Mouse (Mus musculus) lung, embryonic 16.5 days (tissue): ENCODE results near the gene Cdipt. TPM values are rescaled to one million over a fixed set of nuclear protein-coding genes. Genes with fewer than 3 reads are reported as not detected.

Source experiments
- ATAC-seq: fragments of 200-750 bp; cut with Nextera tagmentation; 2 replicates; pipeline ENCODE4 v1.8.0; 2017; ENCODE audit warnings: low read depth, mild to moderate bottlenecking, moderate library complexity
- H3K27ac ChIP-seq: fragments of 300-500 bp; sonication (generic); 2 replicates; pipeline ENCODE4 v1.5.1; 2014; ENCODE audit warnings: mild to moderate bottlenecking, control low read depth, low read length
- H3K27me3 ChIP-seq: fragments of 300-500 bp; sonication (generic); 2 replicates; pipeline ENCODE4 v1.6.1; 2014; ENCODE audit warnings: low read depth, low read length, mixed read lengths; ENCODE audit not compliant: control insufficient read depth, insufficient read depth
- H3K36me3 ChIP-seq: fragments of 300-500 bp; sonication (generic); 2 replicates; pipeline ENCODE4 v1.6.1; 2014; ENCODE audit warnings: low read length; ENCODE audit not compliant: control insufficient read depth, insufficient read depth
- H3K4me1 ChIP-seq: fragments of 300-500 bp; sonication (generic); replicated peaks from 2 replicates; pipeline ENCODE4 v1.6.1; 2014; ENCODE audit warnings: low read length, mixed read lengths; ENCODE audit not compliant: control insufficient read depth, insufficient read depth
- H3K4me2 ChIP-seq: fragments of 300-500 bp; sonication (generic); 2 replicates; pipeline ENCODE4 v1.6.1; 2014; ENCODE audit warnings: low read depth, low read length, control low read depth
- H3K4me3 ChIP-seq: fragments of 300-500 bp; sonication (generic); 2 replicates; pipeline ENCODE4 v1.5.1; 2014; ENCODE audit warnings: mild to moderate bottlenecking, low read length, control low read depth
- H3K9ac ChIP-seq: fragments of 300-500 bp; sonication (generic); 2 replicates; pipeline ENCODE4 v1.6.1; 2014; ENCODE audit warnings: low read length, control low read depth
- H3K9me3 ChIP-seq: fragments of 300-500 bp; sonication (generic); 2 replicates; pipeline ENCODE4 v1.6.1; 2016; ENCODE audit warnings: low read length; ENCODE audit not compliant: control insufficient read depth
- WGBS: fragments of 180-500 bp; shearing (Covaris S2); extraction: QIAGEN DNeasy Blood & Tissue Kit; methylation state at CpG from one replicate; pipeline ENCODE4 v1.1.7; 2014; 5-methylcytosine and 5-hydroxymethylcytosine counted together
- polyA plus RNA-seq: library from polyadenylated mRNA; unstranded; fragments of >200 nt; fragmentation: Nextera tagmentation; extraction: Ambion mirVana; gene quantifications from 2 replicates; pipeline ENCODE4 v1.2.1, GENCODE M21; 2015

The Cdipt gene
- 119 and 122 TPM in 2 replicates for polyA plus RNA-seq

- no peak for ATAC-seq
- peak within 1 kb of the TSS; percentile 99 for H3K4me3 ChIP-seq
- peak within 1 kb of the TSS; percentile 98 for H3K27ac ChIP-seq
- peak within 1 kb of the TSS; percentile 68 for H3K4me2 ChIP-seq
- no peaks in the 10 kb centered on the region for H3K27me3 ChIP-seq
- H3K9ac ChIP-seq, result peak within 1 kb of the TSS; percentile 99
- H3K36me3 ChIP-seq, result peaks cover 9% of the 10 kb centered on the region
- WGBS, result 0% methylated on average over 1 of the region's 1 CpGs
- H3K9me3 ChIP-seq, result no peaks in the 10 kb centered on the region
- H3K4me1 ChIP-seq, result peaks cover 7% of the 10 kb centered on the region
Observed at GRCm38 (mm10) chr7:126975893-126975949, at the start of gene Cdipt. Gene Cdipt, plus strand, starts transcription at chr7:126975914.

GRCm38 (mm10) chr7:126926299-126926698 is 49.4 kb upstream of the Cdipt start:
- Histone ChIP-seq H3K27me3 (no peaks in the 10 kb centered on the region), H3K4me1 (peaks cover 7% of the 10 kb centered on the region), H3K4me2 (no peak overlapping the region), H3K9ac (no peak overlapping the region), H3K9me3 (no peaks in the 10 kb centered on the region), H3K36me3 (no peaks in the 10 kb centered on the region), H3K4me3 (no peak overlapping the region), H3K27ac (no peak overlapping the region)
- ATAC-seq, result no peak
- WGBS, result 21% methylated on average over 3 of the region's 3 CpGs

GRCm38 (mm10) chr7:126928384-126929037 is 47.2 kb upstream of the Cdipt start, which contains the start of gene Kctd13:
Gene Kctd13, plus strand, starts transcription at chr7:126928879.
- peak within 1 kb of the TSS; percentile 73 for H3K27ac ChIP-seq
- peak; percentile 99 for ATAC-seq
- H3K36me3 ChIP-seq, result no peaks in the 10 kb centered on the region
- peak within 1 kb of the TSS; percentile 87 for H3K9ac ChIP-seq
- H3K27me3 ChIP-seq, result no peaks in the 10 kb centered on the region
- 3% methylated on average over 53 of the region's 56 CpGs for WGBS
- peaks cover 7% of the 10 kb centered on the region for H3K4me1 ChIP-seq
- peak within 1 kb of the TSS; percentile 97 for H3K4me2 ChIP-seq
- peak within 1 kb of the TSS; percentile 93 for H3K4me3 ChIP-seq
- H3K9me3 ChIP-seq, result no peaks in the 10 kb centered on the region

DNA sequence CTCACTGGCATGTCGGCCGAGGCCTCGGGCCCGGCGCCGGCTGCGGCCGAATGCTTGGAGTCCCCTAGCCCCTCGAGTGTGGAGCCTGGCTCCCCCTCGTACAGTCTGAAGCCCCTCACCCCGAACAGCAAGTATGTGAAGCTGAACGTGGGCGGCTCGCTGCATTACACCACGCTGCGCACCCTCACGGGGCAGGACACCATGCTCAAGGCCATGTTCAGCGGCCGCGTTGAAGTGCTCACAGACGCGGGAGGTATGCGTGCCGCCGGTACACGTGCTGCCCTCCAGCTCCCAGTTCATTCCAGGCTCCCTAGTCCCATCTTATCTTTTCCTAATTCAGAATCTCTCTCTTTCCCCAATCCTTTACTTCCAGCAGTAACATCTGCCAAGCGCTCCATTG is 46.7 kb upstream of the Cdipt start:
- peak overlapping the region; percentile 73 for H3K27ac ChIP-seq
- peak; percentile 68 for ATAC-seq
- H3K36me3 ChIP-seq, result no peaks in the 10 kb centered on the region
- no peaks in the 10 kb centered on the region for H3K27me3 ChIP-seq
- peak overlapping the region; percentile 93 for H3K4me3 ChIP-seq
- peaks cover 7% of the 10 kb centered on the region for H3K4me1 ChIP-seq
- peak overlapping the region; percentile 97 for H3K4me2 ChIP-seq
- H3K9me3 ChIP-seq, result no peaks in the 10 kb centered on the region
- peak overlapping the region; percentile 87 for H3K9ac ChIP-seq
- WGBS, result under 1% methylated on average over 24 of the region's 27 CpGs

GRCm38 (mm10) chr7:126932652-126933051 is 43.1 kb upstream of the Cdipt start:
- H3K4me2 ChIP-seq, result no peak overlapping the region
- WGBS, result 83% methylated on average over 2 of the region's 2 CpGs
- H3K9me3 ChIP-seq, result no peaks in the 10 kb centered on the region
- no peaks in the 10 kb centered on the region for H3K27me3 ChIP-seq
- no peak overlapping the region for H3K9ac ChIP-seq
- H3K36me3 ChIP-seq, result peaks cover 9% of the 10 kb centered on the region
- H3K4me1 ChIP-seq, result peaks cover 7% of the 10 kb centered on the region
- no peak overlapping the region for H3K4me3 ChIP-seq
- H3K27ac ChIP-seq, result no peak overlapping the region
- ATAC-seq, result no peak

GRCm38 (mm10) chr7:126941171-126941570 is 34.5 kb upstream of the Cdipt start:
- 47% methylated on average over 6 of the region's 6 CpGs for WGBS
- Histone ChIP-seq H3K9me3 (no peaks in the 10 kb centered on the region), H3K9ac (no peak overlapping the region), H3K27ac (no peak overlapping the region), H3K4me2 (no peak overlapping the region), H3K4me1 (no peaks in the 10 kb centered on the region), H3K27me3 (no peaks in the 10 kb centered on the region), H3K4me3 (no peak overlapping the region), H3K36me3 (peaks cover 5% of the 10 kb centered on the region; the same call in 1 of the 2 replicates)
- no peak for ATAC-seq

DNA sequence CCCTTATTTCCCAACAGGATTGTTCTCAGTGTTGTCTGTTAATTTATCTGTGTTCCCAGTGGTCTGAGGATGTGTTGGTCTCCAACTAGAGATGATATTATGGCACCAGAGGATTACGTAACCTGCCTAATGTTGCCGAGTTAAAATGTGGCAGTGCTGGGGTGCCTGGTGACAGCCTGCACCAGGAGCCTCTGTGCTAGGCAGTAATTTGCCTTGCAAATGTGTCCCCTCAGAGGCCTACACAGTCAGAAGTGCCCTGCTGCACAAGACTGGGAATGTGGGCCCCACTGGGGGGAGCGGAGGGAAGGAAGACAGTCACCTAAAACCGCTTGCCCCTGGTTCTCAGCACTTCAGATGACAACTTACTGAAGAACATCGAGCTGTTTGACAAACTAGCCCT is 33.9 kb upstream of the Cdipt start:
- Histone ChIP-seq H3K4me3 (no peak overlapping the region), H3K9me3 (no peaks in the 10 kb centered on the region), H3K4me2 (no peak overlapping the region), H3K9ac (no peak overlapping the region), H3K36me3 (no peaks in the 10 kb centered on the region; the same call in 1 of the 2 replicates), H3K4me1 (no peaks in the 10 kb centered on the region), H3K27me3 (no peaks in the 10 kb centered on the region), H3K27ac (no peak overlapping the region)
- 72% methylated on average over 5 of the region's 5 CpGs for WGBS
- no peak for ATAC-seq

- Histone ChIP-seq H3K4me3 (no peak overlapping the region), H3K9ac (no peak overlapping the region), H3K27me3 (peaks cover 17% of the 10 kb centered on the region), H3K4me1 (no peaks in the 10 kb centered on the region; the same call in 1 of the 2 replicates), H3K4me2 (no peak overlapping the region), H3K36me3 (no peaks in the 10 kb centered on the region), H3K27ac (no peak overlapping the region), H3K9me3 (no peaks in the 10 kb centered on the region)
- 40% methylated on average over 3 of the region's 3 CpGs for WGBS
- ATAC-seq, result no peak
Observed at GRCm38 (mm10) chr7:126946530-126946929, 29.2 kb upstream of the Cdipt start.

DNA sequence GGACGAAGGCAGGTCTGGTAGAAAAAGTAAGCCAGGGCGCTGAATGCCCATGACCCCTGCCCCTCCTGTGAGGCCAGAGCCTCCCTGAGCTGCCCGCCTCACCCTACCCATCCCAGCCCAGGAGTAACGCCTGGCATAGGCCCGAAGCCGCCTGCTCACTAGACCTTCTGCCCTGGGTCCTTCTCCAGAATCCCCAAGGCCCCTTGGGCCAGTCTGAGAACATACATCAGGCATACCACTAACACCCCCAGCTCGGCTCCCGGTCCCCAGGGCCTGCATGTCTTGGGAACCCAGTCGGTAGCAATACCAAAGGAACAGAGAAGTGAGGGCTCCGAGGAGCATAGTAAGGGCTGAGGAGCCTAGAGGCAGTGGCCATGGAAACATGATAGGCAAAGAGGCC is 27.1 kb upstream of the Cdipt start:
- no peak overlapping the region for H3K4me3 ChIP-seq
- 69% methylated on average over 10 of the region's 10 CpGs for WGBS
- H3K9ac ChIP-seq, result no peak overlapping the region
- H3K27me3 ChIP-seq, result peaks cover 18% of the 10 kb centered on the region
- no peaks in the 10 kb centered on the region for H3K36me3 ChIP-seq
- no peak for ATAC-seq
- H3K27ac ChIP-seq, result no peak overlapping the region
- H3K4me1 ChIP-seq, result no peaks in the 10 kb centered on the region; the same call in 1 of the 2 replicates
- no peaks in the 10 kb centered on the region for H3K9me3 ChIP-seq
- H3K4me2 ChIP-seq, result no peak overlapping the region

DNA sequence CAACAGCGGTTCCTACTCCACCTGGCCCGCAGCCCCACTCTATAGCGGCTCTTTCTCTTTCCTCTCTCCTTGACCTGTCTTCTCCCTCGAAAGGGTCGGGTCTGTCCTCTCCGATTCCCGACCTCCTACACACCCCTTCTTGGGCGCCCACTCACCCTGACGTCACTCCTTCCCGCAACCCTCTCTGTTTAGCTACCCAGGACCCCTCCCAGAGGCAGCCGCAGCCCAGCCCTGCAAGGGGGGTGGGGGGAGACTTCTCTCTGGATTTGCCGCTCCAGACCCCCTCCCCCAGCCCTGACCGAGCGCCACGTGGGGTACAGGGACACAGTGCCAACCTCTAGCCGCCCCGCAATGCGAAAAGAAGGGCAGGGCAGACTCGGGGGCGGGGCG is 26.3 kb upstream of the Cdipt start, which contains the start of gene Asphd1:
Asphd1 (minus strand) TSS at position 180 of the 390 bp plus-strand sequence.
- Histone ChIP-seq H3K4me1 (no peaks in the 10 kb centered on the region; the same call in 1 of the 2 replicates), H3K9me3 (no peaks in the 10 kb centered on the region), H3K4me2 (peak within 1 kb of the TSS; percentile 99), H3K36me3 (no peaks in the 10 kb centered on the region), H3K27ac (no peak within 1 kb of the TSS), H3K9ac (0 out of 2 replicates have a peak within 1 kb of the TSS, but pooled peaks have one; percentile 50), H3K27me3 (peaks cover 18% of the 10 kb centered on the region), H3K4me3 (peak within 1 kb of the TSS; percentile 54)
- WGBS, result 2% methylated on average over 21 of the region's 21 CpGs
- ATAC-seq, result no peak
